Mouse (Mus musculus): ENCODE data around the gene Srcin1. TPM values are rescaled to one million over a fixed set of nuclear protein-coding genes. Genes with fewer than 3 reads are reported as not detected.

The Srcin1 gene
- total RNA-seq, 2 experiments from 2014 or later, result 0.43 to 0.49 TPM

- DNase-seq, result peak; percentile 61
These were observed 109.4 kb downstream of the Srcin1 start for GRCm38 (mm10) chr11:97466444-97467160.

DNA sequence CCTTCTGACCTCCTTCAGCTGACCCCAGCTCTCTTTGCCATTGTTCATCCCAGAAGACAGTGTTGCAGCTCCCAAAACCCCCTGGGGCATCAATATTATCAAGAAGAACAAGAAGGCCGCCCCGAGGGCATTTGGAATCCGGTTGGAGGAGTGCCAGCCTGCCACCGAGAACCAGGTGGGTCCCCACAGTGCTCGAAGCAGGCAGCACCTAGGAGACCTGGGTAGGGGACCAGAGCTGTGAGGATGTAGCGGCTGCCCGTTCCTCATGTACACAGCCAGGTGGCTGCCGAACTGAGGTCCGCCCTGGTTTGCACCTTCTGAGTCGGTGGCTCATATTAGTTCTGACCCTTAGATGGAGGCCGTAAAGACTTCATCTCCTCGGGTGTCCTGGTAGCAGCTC, 110.0 kb downstream of the Srcin1 start:
- DNase-seq, result no peak

DNA sequence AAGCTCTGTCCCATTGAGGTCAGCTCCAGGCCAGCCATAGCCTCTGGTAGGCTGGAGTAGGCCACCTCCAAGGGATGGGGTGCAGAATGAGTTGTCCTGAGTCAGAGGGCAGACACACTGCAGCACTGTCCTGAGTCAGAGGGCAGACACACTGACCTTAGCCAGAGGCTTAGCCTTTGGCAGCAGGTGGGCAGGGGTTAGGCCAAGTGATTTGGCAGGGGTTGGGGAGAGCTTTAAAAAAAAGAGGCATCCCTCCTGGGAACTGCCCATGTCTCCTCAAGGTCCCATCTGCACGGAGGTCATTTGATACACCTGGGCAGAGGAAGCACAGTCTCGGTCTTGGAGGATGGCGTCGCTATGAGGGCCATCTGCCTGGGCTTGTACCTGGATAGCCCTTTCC, 112.0 kb downstream of the Srcin1 start:
- peak; percentile 65 for DNase-seq

DNA sequence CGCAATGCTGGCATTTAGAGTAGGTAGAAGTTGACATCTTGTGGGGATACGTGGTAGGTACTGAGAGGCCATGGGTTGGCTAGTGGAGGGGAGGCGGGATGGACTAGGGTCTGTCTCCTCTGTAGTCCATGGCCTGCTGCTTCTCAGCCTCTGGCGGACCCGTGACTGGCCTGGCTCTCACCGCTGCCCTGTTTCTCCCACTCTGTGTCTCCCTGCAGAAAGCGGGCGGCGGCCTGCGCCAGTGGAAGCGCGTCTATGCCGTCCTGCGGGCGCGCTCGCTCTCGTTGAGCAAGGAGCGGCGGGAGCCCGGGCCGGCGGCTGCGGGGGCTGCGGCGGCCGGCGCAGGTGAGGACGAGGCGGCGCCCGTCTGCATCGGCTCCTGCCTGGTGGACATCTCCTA, 112.8 kb downstream of the Srcin1 start:
- no peak for DNase-seq

GRCm38 (mm10) chr11:97462538-97462937, 113.4 kb downstream of the Srcin1 start:
- DNase-seq, result no peak

DNA sequence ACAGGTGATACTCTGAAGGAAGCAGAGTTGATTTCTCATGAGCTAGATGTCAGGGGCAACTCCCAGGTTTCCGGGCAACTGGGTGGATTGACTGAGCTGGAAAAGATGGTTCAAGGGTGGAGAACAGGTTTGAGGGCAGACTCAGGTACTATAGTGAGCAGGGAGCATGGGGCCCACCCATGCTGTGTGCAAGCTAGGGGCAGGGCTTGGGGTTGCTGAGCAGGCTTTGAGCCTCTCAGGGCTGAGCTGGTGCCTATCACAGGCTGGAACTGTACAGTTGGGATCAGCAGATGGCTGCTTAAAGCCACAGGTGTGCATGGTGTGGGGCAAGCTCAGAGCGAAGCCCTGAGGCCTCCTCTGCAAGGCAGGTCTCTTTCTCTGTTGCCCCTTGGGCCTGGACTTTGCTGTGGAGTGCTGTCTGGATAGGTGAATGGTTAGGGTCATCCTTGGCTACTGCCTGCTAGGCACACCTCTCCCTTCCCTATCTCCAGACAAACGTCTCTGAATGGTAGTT, 114.6 kb downstream of the Srcin1 start:
- DNase-seq, result no peak

Other genes starting within 250 kb of the Srcin1 start
- under 1 TPM in 1 of 2 experiments, not detected in 1; 0.03 TPM for gene Gpr179, start 224.1 kb downstream of the Srcin1 start, total RNA-seq (2021)
- gene Socs7, start 213.6 kb downstream of the Srcin1 start, total RNA-seq (2021), result 10 to 100 TPM; 38.9 to 39.2 TPM
- 1 to 10 TPM; 6.5 to 7.1 TPM for gene Arhgap23, start 160.7 kb downstream of the Srcin1 start, total RNA-seq (2021)
- gene 4933428G20Rik, start 75.8 kb downstream of the Srcin1 start, total RNA-seq (2021), result not detected
- 1 to 10 TPM; 1.2 to 1.6 TPM for gene Epop, start 53.5 kb upstream of the Srcin1 start, total RNA-seq (2021)
- gene Mllt6, start 87.2 kb upstream of the Srcin1 start, total RNA-seq (2021), result 10 to 100 TPM; 33.0 to 40.5 TPM
- gene Cisd3, start 109.6 kb upstream of the Srcin1 start, total RNA-seq (2021), result 100 to 1,000 TPM; 109 to 113 TPM
- 1 to 10 TPM; 2.4 to 3.3 TPM for gene Pcgf2, start 124.3 kb upstream of the Srcin1 start, total RNA-seq (2021)
- gene Psmb3, start 127.2 kb upstream of the Srcin1 start, total RNA-seq (2021), result 100 to 1,000 TPM; 128 TPM
- 10 to 100 TPM; 38.9 to 45.0 TPM for gene Pip4k2b, start 168.5 kb upstream of the Srcin1 start, total RNA-seq (2021)
- gene Cwc25, start 190.4 kb upstream of the Srcin1 start, total RNA-seq (2021), result 1 to 10 TPM; 4.9 to 6.4 TPM
- gene 1700001P01Rik, start 199.7 kb upstream of the Srcin1 start, total RNA-seq (2021), result not detected
- gene Rpl23, start 206.3 kb upstream of the Srcin1 start, total RNA-seq (2021), result 100 to 1,000 TPM; 379 to 436 TPM
- 10 to 100 TPM; 18.3 to 21.9 TPM for gene Lasp1, start 222.8 kb upstream of the Srcin1 start, total RNA-seq (2021)